Mouse (Mus musculus) heart, embryonic 16.5 days (tissue): ENCODE results near the gene Cd2bp2. TPM values are rescaled to one million over a fixed set of nuclear protein-coding genes. Genes with fewer than 3 reads are reported as not detected.

Experiments used
- ATAC-seq: fragments of 200-750 bp; cut with Nextera tagmentation; replicated peaks from 2 replicates; pipeline ENCODE4 v1.8.0; 2017; ENCODE audit warnings: moderate number of reproducible peaks; ENCODE audit not compliant: insufficient read depth, low FRiP score; ENCODE audit errors: extremely low read depth
- H3K27ac ChIP-seq: fragments of 300-500 bp; sonication (generic); 2 replicates; pipeline ENCODE4 v1.5.1; 2014; ENCODE audit warnings: mild to moderate bottlenecking, low read length, control low read depth, moderate library complexity
- H3K27me3 ChIP-seq: fragments of 300-500 bp; sonication (generic); 2 replicates; pipeline ENCODE4 v1.6.1; 2014; ENCODE audit warnings: low read length, mixed read lengths; ENCODE audit not compliant: control insufficient read depth, insufficient read depth
- H3K36me3 ChIP-seq: fragments of 300-500 bp; sonication (generic); 2 replicates; pipeline ENCODE4 v1.6.1; 2014; ENCODE audit not compliant: control insufficient read depth, insufficient read depth
- H3K4me1 ChIP-seq: fragments of 300-500 bp; sonication (generic); 2 replicates; pipeline ENCODE4 v1.6.1; 2014; ENCODE audit warnings: low read length, mixed read lengths; ENCODE audit not compliant: control insufficient read depth, insufficient read depth
- H3K4me2 ChIP-seq: fragments of 300-500 bp; sonication (generic); 2 replicates; pipeline ENCODE4 v1.6.1; 2014; ENCODE audit warnings: low read depth, mild to moderate bottlenecking, control low read depth, low read length
- H3K4me3 ChIP-seq: fragments of 300-500 bp; sonication (generic); 2 replicates; pipeline ENCODE4 v1.5.1; 2014; ENCODE audit warnings: mild to moderate bottlenecking, control low read depth, low read length
- H3K9ac ChIP-seq: fragments of 300-500 bp; sonication (generic); 2 replicates; pipeline ENCODE4 v1.6.1; 2014; ENCODE audit warnings: low read length, control low read depth
- H3K9me3 ChIP-seq: fragments of 300-500 bp; sonication (generic); replicated peaks from 2 replicates; pipeline ENCODE4 v1.6.1; 2016; ENCODE audit warnings: low read length; ENCODE audit not compliant: control insufficient read depth
- WGBS: fragments of 180-500 bp; shearing (Covaris S2); extraction: QIAGEN DNeasy Blood & Tissue Kit; methylation state at CpG from one replicate; pipeline ENCODE4 v1.1.7; 2014; 5-methylcytosine and 5-hydroxymethylcytosine counted together
- polyA plus RNA-seq: library from polyadenylated mRNA; unstranded; fragments of >200 nt; fragmentation: Nextera tagmentation; extraction: Ambion mirVana; gene quantifications from 2 replicates; pipeline ENCODE4 v1.2.1, GENCODE M21; 2015

The Cd2bp2 gene
- polyA plus RNA-seq, 1 experiment from 2014 or later = 42.2 TPM

DNA sequence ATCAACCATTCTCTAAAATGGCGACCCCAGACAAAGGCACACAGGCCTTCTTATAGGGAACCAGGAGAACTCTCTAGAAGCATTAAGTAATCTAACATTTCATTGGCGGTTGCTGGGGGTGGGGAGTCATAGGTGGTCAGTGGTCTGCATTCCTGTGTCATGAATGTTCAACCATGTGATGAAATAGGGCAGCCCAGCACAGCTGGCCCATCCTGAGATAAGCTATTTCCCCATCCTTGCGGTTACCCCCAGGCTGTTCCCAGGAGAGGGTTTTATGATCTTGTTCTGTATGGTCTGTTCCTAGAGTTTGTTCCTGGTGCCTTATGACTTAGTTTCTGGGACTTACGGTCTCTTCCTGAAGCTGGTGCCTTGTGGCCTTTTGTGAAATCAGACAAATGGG is 38.3 kb downstream of the Cd2bp2 start:
- 75% methylated on average over 4 of the region's 4 CpGs for WGBS
- Histone ChIP-seq H3K4me3 (no peak overlapping the region), H3K27ac (no peak overlapping the region), H3K27me3 (no peaks in the 10 kb centered on the region), H3K4me2 (no peak overlapping the region), H3K9me3 (no peaks in the 10 kb centered on the region), H3K9ac (no peak overlapping the region), H3K4me1 (peaks cover 3% of the 10 kb centered on the region; the same call in 1 of the 2 replicates), H3K36me3 (no peaks in the 10 kb centered on the region)
- no peak for ATAC-seq

DNA sequence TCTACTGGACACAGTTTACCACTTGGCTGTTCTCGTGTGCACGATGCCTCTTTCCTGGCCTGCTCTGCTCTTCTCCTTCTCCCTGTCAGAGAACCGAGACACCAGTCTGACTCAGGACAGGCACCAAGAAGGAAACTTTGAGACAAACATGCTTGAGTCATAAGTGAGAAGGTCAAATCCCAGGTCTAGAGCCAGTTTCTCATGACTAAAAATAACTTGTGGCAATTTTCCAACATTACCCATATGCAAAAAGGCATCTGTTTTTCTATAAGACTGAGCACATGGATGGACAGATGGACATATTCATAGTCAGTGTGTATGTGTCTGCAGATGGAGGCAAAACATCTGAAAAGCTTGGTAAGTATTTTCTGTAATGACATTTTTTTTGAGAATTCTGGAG is 42.4 kb downstream of the Cd2bp2 start:
- no peak for ATAC-seq

GRCm38 (mm10) chr7:127152464-127152863 is 43.4 kb downstream of the Cd2bp2 start:
- H3K9me3 ChIP-seq = no peaks in the 10 kb centered on the region
- no peak for ATAC-seq
- WGBS = 91% methylated on average over 6 of the region's 6 CpGs
- H3K4me2 ChIP-seq = no peak overlapping the region
- no peaks in the 10 kb centered on the region for H3K27me3 ChIP-seq
- peaks cover 8% of the 10 kb centered on the region; the same call in 1 of the 2 replicates for H3K4me1 ChIP-seq
- no peak overlapping the region for H3K4me3 ChIP-seq
- H3K36me3 ChIP-seq = no peaks in the 10 kb centered on the region
- H3K27ac ChIP-seq = no peak overlapping the region
- H3K9ac ChIP-seq = no peak overlapping the region

More for the DNA sequence above, 42.4 kb downstream of the Cd2bp2 start:
- Histone ChIP-seq H3K4me1 (peaks cover 5% of the 10 kb centered on the region; the same call in 1 of the 2 replicates), H3K27me3 (no peaks in the 10 kb centered on the region), H3K36me3 (no peaks in the 10 kb centered on the region), H3K9me3 (no peaks in the 10 kb centered on the region), H3K27ac (0 out of 2 replicates have a peak overlapping the region, but pooled peaks have one; percentile 28), H3K4me3 (no peak overlapping the region), H3K9ac (no peak overlapping the region), H3K4me2 (no peak overlapping the region)
- WGBS = 33% methylated on average over 3 of the region's 3 CpGs

GRCm38 (mm10) chr7:127147901-127148300 is 47.9 kb downstream of the Cd2bp2 start:
- 38% methylated on average over 3 of the region's 3 CpGs for WGBS

GRCm38 (mm10) chr7:127146267-127146603 is 49.6 kb downstream of the Cd2bp2 start:
- H3K9ac ChIP-seq = no peak overlapping the region
- no peaks in the 10 kb centered on the region for H3K36me3 ChIP-seq
- ATAC-seq = no peak
- 70% methylated on average over 2 of the region's 2 CpGs for WGBS
- no peaks in the 10 kb centered on the region for H3K9me3 ChIP-seq
- no peak overlapping the region for H3K4me2 ChIP-seq
- H3K4me1 ChIP-seq = peaks cover 3% of the 10 kb centered on the region; the same call in 1 of the 2 replicates
- no peak overlapping the region for H3K4me3 ChIP-seq
- H3K27me3 ChIP-seq = no peaks in the 10 kb centered on the region
- H3K27ac ChIP-seq = no peak overlapping the region

More at GRCm38 (mm10) chr7:127147901-127148300, 47.9 kb downstream of the Cd2bp2 start:
- no peak overlapping the region for H3K27ac ChIP-seq
- H3K4me3 ChIP-seq = no peak overlapping the region
- ATAC-seq = no peak
- no peak overlapping the region for H3K9ac ChIP-seq
- no peaks in the 10 kb centered on the region for H3K36me3 ChIP-seq
- no peaks in the 10 kb centered on the region for H3K9me3 ChIP-seq
- no peak overlapping the region for H3K4me2 ChIP-seq
- no peaks in the 10 kb centered on the region for H3K27me3 ChIP-seq
- peaks cover 6% of the 10 kb centered on the region; the same call in 1 of the 2 replicates for H3K4me1 ChIP-seq

DNA sequence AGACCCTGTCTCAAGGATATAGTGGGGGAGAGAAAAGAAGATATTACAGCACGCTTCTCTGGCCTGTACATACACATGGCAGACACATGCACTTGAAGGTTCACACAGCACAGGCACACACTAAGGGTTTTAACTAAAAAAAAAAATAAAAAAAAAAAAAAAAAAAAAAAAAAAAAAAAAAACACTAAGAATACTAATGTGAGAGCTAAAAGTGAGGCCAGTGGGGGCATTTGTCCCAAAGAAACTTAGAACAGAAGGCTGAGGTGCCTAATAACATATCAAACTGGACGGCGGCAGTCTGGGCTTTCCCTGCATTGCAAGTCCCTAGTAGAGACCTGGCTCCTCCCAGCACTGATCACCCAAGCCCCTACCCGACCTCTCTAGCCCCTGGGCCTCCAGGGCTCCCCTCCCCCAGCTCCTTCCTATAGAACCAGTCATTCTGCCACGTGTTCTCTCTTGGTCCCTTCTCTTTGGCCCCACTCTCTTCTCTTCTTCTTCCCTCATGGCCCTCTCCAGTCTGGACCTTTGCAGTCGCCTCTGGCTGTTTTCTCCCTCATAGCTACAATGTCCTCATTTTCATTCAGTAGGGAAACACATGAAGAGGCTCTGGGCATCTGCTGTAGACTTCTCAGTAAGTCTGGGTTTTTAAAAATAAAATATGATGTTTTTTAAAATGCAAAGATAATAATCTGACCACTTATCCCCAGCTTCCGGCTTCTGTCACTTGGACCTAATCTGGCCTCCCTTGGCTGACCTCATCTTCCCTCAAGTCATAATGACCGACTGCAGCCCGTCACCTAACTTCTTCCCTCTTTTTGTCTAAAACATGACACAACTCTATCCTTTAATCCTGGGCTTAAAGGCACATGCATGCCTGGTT is 50.2 kb downstream of the Cd2bp2 start:
- Histone ChIP-seq H3K4me3 (no peak overlapping the region), H3K36me3 (no peaks in the 10 kb centered on the region), H3K4me2 (no peak overlapping the region), H3K9ac (no peak overlapping the region), H3K27me3 (no peaks in the 10 kb centered on the region), H3K4me1 (peaks cover 3% of the 10 kb centered on the region; the same call in 1 of the 2 replicates), H3K9me3 (no peaks in the 10 kb centered on the region), H3K27ac (no peak overlapping the region)
- no peak for ATAC-seq
- WGBS = 46% methylated on average over 9 of the region's 9 CpGs

GRCm38 (mm10) chr7:127144412-127144811 is 51.4 kb downstream of the Cd2bp2 start:
- Histone ChIP-seq H3K27ac (no peak overlapping the region), H3K9me3 (no peaks in the 10 kb centered on the region), H3K4me1 (0 out of 2 replicates have a peak, but pooled peaks cover 3% of the 10 kb centered on the region), H3K4me2 (no peak overlapping the region), H3K36me3 (no peaks in the 10 kb centered on the region), H3K4me3 (no peak overlapping the region), H3K27me3 (no peaks in the 10 kb centered on the region), H3K9ac (no peak overlapping the region)
- no peak for ATAC-seq
- WGBS = 65% methylated on average over 7 of the region's 7 CpGs

- 78% methylated on average over 4 of the region's 4 CpGs for WGBS
- no peaks in the 10 kb centered on the region for H3K36me3 ChIP-seq
- H3K9ac ChIP-seq = no peak overlapping the region
- H3K4me2 ChIP-seq = no peak overlapping the region
- no peaks in the 10 kb centered on the region for H3K27me3 ChIP-seq
- no peak overlapping the region for H3K27ac ChIP-seq
- H3K9me3 ChIP-seq = no peaks in the 10 kb centered on the region
- no peaks in the 10 kb centered on the region for H3K4me1 ChIP-seq
- ATAC-seq = no peak
- H3K4me3 ChIP-seq = no peak overlapping the region
Measured at GRCm38 (mm10) chr7:127142666-127143065, 53.2 kb downstream of the Cd2bp2 start.

DNA sequence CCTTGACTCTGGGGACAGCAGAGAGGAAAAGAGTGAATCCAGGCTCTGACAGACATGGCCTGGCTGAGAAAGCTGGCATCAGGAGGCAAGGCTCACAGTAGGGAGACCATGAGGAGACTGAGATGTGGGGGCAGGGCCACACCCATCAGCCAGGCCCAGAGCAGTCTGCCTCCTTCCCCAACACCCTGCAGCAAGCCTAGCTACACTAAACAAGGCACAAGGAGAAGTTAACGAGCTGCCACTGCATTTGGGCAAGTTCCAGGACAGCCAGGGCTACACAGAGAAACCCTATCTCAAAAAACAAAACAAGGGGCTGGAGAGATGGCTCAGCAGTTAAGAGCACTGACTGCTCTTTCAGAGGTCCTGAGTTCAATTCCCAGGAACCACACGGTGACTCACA is 53.6 kb downstream of the Cd2bp2 start:
- ATAC-seq = no peak
- Histone ChIP-seq H3K9ac (no peak overlapping the region), H3K4me2 (no peak overlapping the region), H3K27ac (no peak overlapping the region), H3K27me3 (no peaks in the 10 kb centered on the region), H3K36me3 (no peaks in the 10 kb centered on the region), H3K9me3 (no peaks in the 10 kb centered on the region), H3K4me1 (no peaks in the 10 kb centered on the region), H3K4me3 (no peak overlapping the region)
- 43% methylated on average over 2 of the region's 2 CpGs for WGBS
